Mouse (Mus musculus): ENCODE data around the gene Trappc3l. TPM values are rescaled to one million over a fixed set of nuclear protein-coding genes. Genes with fewer than 3 reads are reported as not detected.

Gene Trappc3l
- polyA plus RNA-seq, 1 experiment from 2014 or later, result not detected

GRCm38 (mm10) chr10:34019302-34020075 lies 17.9 kb upstream of the Trappc3l start, which contains the start of gene Rwdd1:
TSS of gene Rwdd1 (minus strand) at chr10:34019624.
- no peaks in the 10 kb centered on the region for H3K36me3 ChIP-seq (ENCODE audit: control insufficient read depth, insufficient read depth, low read length)
- H3K4me1 ChIP-seq (replicated peaks; ENCODE audit: control insufficient read depth, insufficient read depth), result 0 out of 2 replicates have a peak, but pooled peaks cover 2% of the 10 kb centered on the region
- peak; percentile 99 for DNase-seq (ENCODE audit: low spot score)
- WGBS, result under 1% methylated on average over 78 of the region's 82 CpGs
- peak within 1 kb of the TSS; percentile 82 for H3K4me2 ChIP-seq (replicated peaks; ENCODE audit: low read depth)
- H3K9me3 ChIP-seq (ENCODE audit: control insufficient read depth, low read length), result no peaks in the 10 kb centered on the region
- TF ChIP-seq CTCF (IDR thresholded peaks at IDR 0.05; ENCODE audit: low read depth) (peak; percentile 54), EP300 (optimal IDR thresholded peaks at IDR 0.05) (no peak)
- no peaks in the 10 kb centered on the region for H3K27me3 ChIP-seq (ENCODE audit: control insufficient read depth, insufficient read depth, low read length)
- ATAC-seq (ENCODE audit: low FRiP score, low TSS enrichment), result peak; percentile 100
- H3K9ac ChIP-seq (ENCODE audit: low read length), result peak within 1 kb of the TSS; percentile 79
- H3K4me3 ChIP-seq (ENCODE audit: low read depth, low read length), result peak within 1 kb of the TSS; percentile 84
- peak within 1 kb of the TSS; percentile 94 for H3K27ac ChIP-seq (replicated peaks)

GRCm38 (mm10) chr10:34030322-34030721 lies 7.1 kb upstream of the Trappc3l start:
- 49% methylated on average over 5 of the region's 5 CpGs for WGBS

GRCm38 (mm10) chr10:34033630-34034305 lies 3.6 kb upstream of the Trappc3l start:
- no peaks in the 10 kb centered on the region for H3K36me3 ChIP-seq (ENCODE audit: control insufficient read depth, insufficient read depth, low read length)
- peak; percentile 85 for TF ChIP-seq CTCF (IDR thresholded peaks at IDR 0.05; ENCODE audit: low read depth)
- TF ChIP-seq EP300 (optimal IDR thresholded peaks at IDR 0.05), result no peak
- H3K4me1 ChIP-seq (replicated peaks; ENCODE audit: control insufficient read depth, insufficient read depth), result no peaks in the 10 kb centered on the region; the same call in 1 of the 2 replicates
- 19% methylated on average over 22 of the region's 22 CpGs for WGBS
- no peaks in the 10 kb centered on the region for H3K27me3 ChIP-seq (ENCODE audit: control insufficient read depth, insufficient read depth, low read length)
- H3K4me2 ChIP-seq (replicated peaks; ENCODE audit: low read depth), result peak overlapping the region; percentile 40
- DNase-seq (ENCODE audit: low spot score) (peak; percentile 83), ATAC-seq (ENCODE audit: low FRiP score, low TSS enrichment) (peak; percentile 76; the same call in 1 of the 2 replicates)
- H3K9me3 ChIP-seq (ENCODE audit: control insufficient read depth, low read length), result no peaks in the 10 kb centered on the region
- H3K9ac ChIP-seq (ENCODE audit: low read length), result peak overlapping the region; percentile 41; the same call in 1 of the 2 replicates
- H3K27ac ChIP-seq (replicated peaks), result no peak overlapping the region
- H3K4me3 ChIP-seq (ENCODE audit: low read depth, low read length), result 0 out of 2 replicates have a peak overlapping the region, but pooled peaks have one; percentile 13

More at GRCm38 (mm10) chr10:34030322-34030721, 7.1 kb upstream of the Trappc3l start:
- no peak overlapping the region for H3K9ac ChIP-seq (ENCODE audit: low read length)
- DNase-seq (ENCODE audit: low spot score) (no peak), ATAC-seq (ENCODE audit: low FRiP score, low TSS enrichment) (no peak)
- no peaks in the 10 kb centered on the region; the same call in 1 of the 2 replicates for H3K4me1 ChIP-seq (replicated peaks; ENCODE audit: control insufficient read depth, insufficient read depth)
- H3K4me3 ChIP-seq (ENCODE audit: low read depth, low read length), result no peak overlapping the region
- H3K27ac ChIP-seq (replicated peaks), result no peak overlapping the region
- H3K4me2 ChIP-seq (replicated peaks; ENCODE audit: low read depth), result no peak overlapping the region
- no peaks in the 10 kb centered on the region for H3K36me3 ChIP-seq (ENCODE audit: control insufficient read depth, insufficient read depth, low read length)
- H3K27me3 ChIP-seq (ENCODE audit: control insufficient read depth, insufficient read depth, low read length), result no peaks in the 10 kb centered on the region
- TF ChIP-seq EP300 (optimal IDR thresholded peaks at IDR 0.05) (no peak), CTCF (IDR thresholded peaks at IDR 0.05; ENCODE audit: low read depth) (no peak)
- no peaks in the 10 kb centered on the region for H3K9me3 ChIP-seq (ENCODE audit: control insufficient read depth, low read length)

GRCm38 (mm10) chr10:34036587-34036986 lies 810 bp upstream of the Trappc3l start:
- no peak for TF ChIP-seq EP300 (optimal IDR thresholded peaks at IDR 0.05)
- peak; percentile 92 for TF ChIP-seq CTCF (IDR thresholded peaks at IDR 0.05; ENCODE audit: low read depth)
- ATAC-seq (ENCODE audit: low FRiP score, low TSS enrichment) (peak; percentile 66; the same call in 1 of the 2 replicates), DNase-seq (ENCODE audit: low spot score) (no peak)
- Histone ChIP-seq H3K4me3 (ENCODE audit: low read depth, low read length) (no peak overlapping the region), H3K4me2 (replicated peaks; ENCODE audit: low read depth) (no peak overlapping the region), H3K9me3 (ENCODE audit: control insufficient read depth, low read length) (no peaks in the 10 kb centered on the region), H3K27me3 (ENCODE audit: control insufficient read depth, insufficient read depth, low read length) (no peaks in the 10 kb centered on the region), H3K9ac (ENCODE audit: low read length) (no peak overlapping the region), H3K4me1 (replicated peaks; ENCODE audit: control insufficient read depth, insufficient read depth) (no peaks in the 10 kb centered on the region; the same call in 1 of the 2 replicates), H3K36me3 (ENCODE audit: control insufficient read depth, insufficient read depth, low read length) (no peaks in the 10 kb centered on the region), H3K27ac (replicated peaks) (no peak overlapping the region)
- 9% methylated on average over 5 of the region's 5 CpGs for WGBS

GRCm38 (mm10) chr10:34044210-34044609 lies 6.8 kb downstream of the Trappc3l start, which contains the start of gene Calhm4:
TSS of gene Calhm4 (minus strand) at chr10:34044310.
- no peak for DNase-seq (ENCODE audit: low spot score)
- no peaks in the 10 kb centered on the region for H3K9me3 ChIP-seq (ENCODE audit: control insufficient read depth, low read length)
- no peak within 1 kb of the TSS for H3K4me3 ChIP-seq (ENCODE audit: low read depth, low read length)
- H3K27ac ChIP-seq (replicated peaks), result no peak within 1 kb of the TSS
- no peaks in the 10 kb centered on the region for H3K4me1 ChIP-seq (replicated peaks; ENCODE audit: control insufficient read depth, insufficient read depth)
- no peak within 1 kb of the TSS for H3K4me2 ChIP-seq (replicated peaks; ENCODE audit: low read depth)
- H3K9ac ChIP-seq (ENCODE audit: low read length), result no peak within 1 kb of the TSS
- no peak for ATAC-seq (ENCODE audit: low FRiP score, low TSS enrichment)
- H3K36me3 ChIP-seq (ENCODE audit: control insufficient read depth, insufficient read depth, low read length), result no peaks in the 10 kb centered on the region
- TF ChIP-seq CTCF (IDR thresholded peaks at IDR 0.05; ENCODE audit: low read depth) (no peak), EP300 (optimal IDR thresholded peaks at IDR 0.05) (no peak)
- WGBS, result 72% methylated on average over 5 of the region's 5 CpGs
- no peaks in the 10 kb centered on the region for H3K27me3 ChIP-seq (ENCODE audit: control insufficient read depth, insufficient read depth, low read length)

Data from stomach, postnatal 0 days (tissue).